Mouse (Mus musculus) bone marrow macrophage, adult 2 months (primary cell): ENCODE results near the gene Mrpl54.

Source experiments
- CTCF ChIP-seq: IDR thresholded peaks from 2 replicates; pipeline ENCODE4 v1.5.1; 2012; ENCODE audit warnings: low read depth, mild to moderate bottlenecking, low read length, moderate library complexity
- POLR2A ChIP-seq: IDR thresholded peaks from 2 replicates; pipeline ENCODE4 v1.6.1; 2012; ENCODE audit warnings: mild to moderate bottlenecking, low read depth, low read length, borderline replicate concordance

DNA sequence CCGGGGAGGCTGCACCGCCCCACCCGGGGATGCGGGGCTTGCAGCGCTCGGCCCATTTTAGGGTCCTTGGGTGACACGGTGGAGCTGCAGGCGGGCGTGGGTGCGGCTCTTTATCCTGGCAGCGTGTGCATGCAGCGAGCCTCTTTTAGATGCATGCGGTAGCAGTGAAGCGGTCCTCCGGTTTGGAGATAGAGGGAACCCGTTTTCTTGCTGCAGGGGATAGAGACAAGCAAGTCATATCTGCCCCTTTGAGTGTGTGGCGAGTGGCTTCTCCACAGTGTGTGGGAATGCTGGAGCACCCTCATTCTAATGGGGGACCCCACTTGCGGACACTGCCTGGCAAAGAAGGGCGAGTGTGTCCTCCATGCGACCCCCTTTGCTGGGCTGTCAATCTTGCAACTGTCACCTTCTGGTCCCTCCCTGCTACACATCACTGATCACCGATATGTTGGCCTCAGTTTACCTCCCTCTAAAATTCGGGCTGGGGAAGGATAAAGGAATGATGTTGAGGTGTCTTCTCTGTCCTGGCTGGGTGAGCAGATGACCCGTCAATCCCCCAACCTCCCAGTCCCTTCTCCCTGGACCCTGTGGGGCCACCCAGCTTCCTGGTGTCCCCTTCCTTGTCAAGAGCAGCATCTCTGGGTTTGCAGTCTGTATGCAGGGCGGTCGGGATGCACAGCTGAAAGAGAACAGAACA is 26.7 kb upstream of the Mrpl54 start:
- TF ChIP-seq CTCF (no peak), POLR2A (no peak)
